Mouse (Mus musculus) embryonic facial prominence, embryonic 12.5 days (tissue): ENCODE measurements around the gene Cebpe. TPM values are rescaled to one million over a fixed set of nuclear protein-coding genes. Genes with fewer than 3 reads are reported as not detected.

ENCODE experiments used
- ATAC-seq: fragments of 200-750 bp; cut with Nextera tagmentation; 2 replicates; pipeline ENCODE4 v1.8.0; 2017; ENCODE audit not compliant: insufficient number of reproducible peaks, insufficient read depth, low FRiP score, low TSS enrichment
- H3K27ac ChIP-seq: fragments of 300-500 bp; sonication (generic); 2 replicates; pipeline ENCODE4 v1.5.1; 2016; ENCODE audit warnings: mild to moderate bottlenecking
- H3K27me3 ChIP-seq: fragments of 300-500 bp; sonication (generic); 2 replicates; pipeline ENCODE4 v1.6.1; 2016; ENCODE audit warnings: mild to moderate bottlenecking, moderate library complexity
- H3K36me3 ChIP-seq: fragments of 300-500 bp; sonication (generic); 2 replicates; pipeline ENCODE4 v1.6.1; 2016; ENCODE audit warnings: mild to moderate bottlenecking
- H3K4me1 ChIP-seq: fragments of 300-500 bp; sonication (generic); 2 replicates; pipeline ENCODE4 v1.6.1; 2016
- H3K4me2 ChIP-seq: fragments of 300-500 bp; sonication (generic); replicated peaks from 2 replicates; pipeline ENCODE4 v1.6.1; 2016; ENCODE audit warnings: mild to moderate bottlenecking, moderate library complexity
- H3K4me3 ChIP-seq: fragments of 300-500 bp; sonication (generic); 2 replicates; pipeline ENCODE4 v1.5.1; 2016; ENCODE audit warnings: mild to moderate bottlenecking
- H3K9ac ChIP-seq: fragments of 300-500 bp; sonication (generic); 2 replicates; pipeline ENCODE4 v1.6.1; 2016; ENCODE audit warnings: mild to moderate bottlenecking, moderate library complexity
- H3K9me3 ChIP-seq: fragments of 300-500 bp; sonication (generic); 2 replicates; pipeline ENCODE4 v1.6.1; 2016; ENCODE audit warnings: mild to moderate bottlenecking, moderate library complexity
- WGBS: fragments of 180-500 bp; shearing (Covaris S2); methylation state at CpG from one replicate; pipeline ENCODE4 v1.1.7; 2016; 5-methylcytosine and 5-hydroxymethylcytosine counted together
- polyA plus RNA-seq: library from polyadenylated mRNA; unstranded; fragments of >200 nt; fragmentation: Nextera tagmentation; extraction: Ambion mirVana; gene quantifications from 2 replicates; pipeline ENCODE4 v1.2.1, GENCODE M21; 2016

Cebpe gene
- polyA plus RNA-seq, 1 experiment from 2014 or later = 0.42 TPM

DNA sequence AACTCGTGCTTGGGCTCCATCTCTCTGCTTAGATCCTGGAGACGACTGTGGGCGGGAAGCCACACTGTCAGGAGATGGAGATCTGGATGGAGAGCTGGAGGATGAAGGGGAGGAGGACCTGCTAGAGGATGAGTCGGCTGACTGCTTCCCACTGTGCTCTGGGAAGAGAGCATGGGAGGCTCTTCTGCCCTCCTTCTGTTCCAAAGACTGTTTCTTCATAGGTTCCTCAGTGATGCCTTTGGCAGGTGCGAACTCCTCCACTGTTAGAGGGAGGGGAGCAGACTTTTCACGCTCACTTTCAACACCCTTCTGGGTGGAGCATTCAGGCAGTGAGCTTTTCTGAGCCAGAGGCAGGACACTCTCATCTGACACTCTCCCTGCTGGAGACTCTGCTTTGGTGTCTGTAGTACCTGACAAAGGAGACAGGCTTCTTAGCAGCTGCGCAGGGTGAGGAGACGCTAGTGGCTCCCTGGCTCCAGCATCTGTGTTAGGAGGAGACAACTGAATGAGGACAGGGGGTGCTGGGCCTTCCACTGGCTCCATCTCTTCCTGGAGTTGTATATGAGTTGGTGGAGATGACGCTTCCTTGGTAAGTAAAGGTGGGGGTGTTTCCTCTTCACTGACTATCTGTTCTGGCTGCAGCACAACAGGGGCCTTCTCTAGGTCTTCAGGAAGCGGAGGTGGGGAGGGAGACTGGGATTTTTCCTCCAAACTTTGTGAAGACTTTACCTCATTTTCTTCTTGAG is 47.3 kb downstream of the Cebpe start:
- Histone ChIP-seq H3K27me3 (no peaks in the 10 kb centered on the region), H3K4me2 (no peak overlapping the region), H3K27ac (no peak overlapping the region), H3K36me3 (peaks cover 94% of the 10 kb centered on the region), H3K4me1 (no peaks in the 10 kb centered on the region), H3K9ac (no peak overlapping the region), H3K4me3 (no peak overlapping the region), H3K9me3 (no peaks in the 10 kb centered on the region)
- no peak for ATAC-seq
- WGBS = 87% methylated on average over 10 of the region's 10 CpGs

Other genes with a start within 250 kb of the Cebpe start
- gene Lrp10, start 248.0 kb downstream of the Cebpe start, polyA plus RNA-seq = 33.1 and 34.6 TPM in 2 replicates
- 5.5 and 6.9 TPM in 2 replicates for gene Rem2, start 236.1 kb downstream of the Cebpe start, polyA plus RNA-seq
- 96.4 and 101 TPM in 2 replicates for gene Prmt5, start 194.6 kb downstream of the Cebpe start, polyA plus RNA-seq
- gene Haus4, start 157.6 kb downstream of the Cebpe start, polyA plus RNA-seq = 50.5 and 52.3 TPM in 2 replicates
- gene Ajuba, start 134.6 kb downstream of the Cebpe start, polyA plus RNA-seq = 67.8 and 69.0 TPM in 2 replicates
- gene 4931414P19Rik, start 106.2 kb downstream of the Cebpe start, polyA plus RNA-seq = 9.0 and 10.1 TPM in 2 replicates
- gene Psmb5, start 94.2 kb downstream of the Cebpe start, polyA plus RNA-seq = 381 and 403 TPM in 2 replicates
- gene Psmb11, start 90.7 kb downstream of the Cebpe start, polyA plus RNA-seq = 0.05 and 0.10 TPM in 2 replicates
- gene Gm17606, start 71.2 kb downstream of the Cebpe start, polyA plus RNA-seq = 1.1 TPM in 1 of 2 replicates, not detected in the other
- gene Cdh24, start 70.8 kb downstream of the Cebpe start, polyA plus RNA-seq = 10.8 and 11.9 TPM in 2 replicates
- gene 1700123O20Rik, start 26.0 kb downstream of the Cebpe start, polyA plus RNA-seq = 94.4 and 106 TPM in 2 replicates
- 150 and 157 TPM in 2 replicates for gene Acin1, start 25.2 kb downstream of the Cebpe start, polyA plus RNA-seq
- gene Gm29776, start 13.3 kb downstream of the Cebpe start, polyA plus RNA-seq = 0.09 and 0.19 TPM in 2 replicates
- 3.3 and 4.4 TPM in 2 replicates for gene Slc7a8, start 69.8 kb upstream of the Cebpe start, polyA plus RNA-seq
- not detected in 2 replicates for gene Rnf212b, start 102.0 kb upstream of the Cebpe start, polyA plus RNA-seq
- gene Homez, start 158.8 kb upstream of the Cebpe start, polyA plus RNA-seq = 12.6 and 14.2 TPM in 2 replicates
- gene Ppp1r3e, start 165.4 kb upstream of the Cebpe start, polyA plus RNA-seq = 0.56 and 1.3 TPM in 2 replicates
- gene Bcl2l2, start 171.2 kb upstream of the Cebpe start, polyA plus RNA-seq = 2.8 and 3.6 TPM in 2 replicates
- gene Gm20521, start 171.3 kb upstream of the Cebpe start, polyA plus RNA-seq = 0.24 TPM in 1 of 2 replicates, not detected in the other
- 199 and 201 TPM in 2 replicates for gene Pabpn1, start 180.3 kb upstream of the Cebpe start, polyA plus RNA-seq
- 114 and 122 TPM in 2 replicates for gene Slc22a17, start 201.0 kb upstream of the Cebpe start, polyA plus RNA-seq
- gene Efs, start 214.0 kb upstream of the Cebpe start, polyA plus RNA-seq = 49.0 and 49.3 TPM in 2 replicates
- 0.15 TPM in 1 of 2 replicates, not detected in the other for gene Il25, start 220.5 kb upstream of the Cebpe start, polyA plus RNA-seq
- 6.2 and 9.5 TPM in 2 replicates for gene Cmtm5, start 224.1 kb upstream of the Cebpe start, polyA plus RNA-seq